Comparison of ENCODE assay signal across 1 mouse cellular context in genomic region chr1:153585752-153586151, GRCm38 (mm10).
TF ChIP-seq lines count a peak whose summit lies in the region.

No protein-coding gene starts in this region.

TF ChIP-seq in CH12.LX, 34 proteins besides CTCF, POLR2A, EP300 and RAD21 (continued from another document):
- TF ChIP-seq E2F4 (IDR thresholded peaks at IDR 0.05; ENCODE audit: insufficient replicate concordance, low read depth, low read length) (no peak), NELFE (IDR thresholded peaks at IDR 0.05; ENCODE audit: low read depth, low read length) (no peak)
